Mouse (Mus musculus) lung, postnatal 0 days (tissue): ENCODE results near the gene Cfap61. TPM values are rescaled to one million over a fixed set of nuclear protein-coding genes. Genes with fewer than 3 reads are reported as not detected.

Source experiments
- ATAC-seq: fragments of 200-750 bp; cut with Nextera tagmentation; 2 replicates; pipeline ENCODE4 v1.8.0; 2017; ENCODE audit warnings: moderate library complexity
- DNase-seq: peaks from one replicate; pipeline ENCODE4 v3.0.0-alpha.2; 2016; ENCODE audit warnings: low spot score
- H3K27ac ChIP-seq: fragments of 300-500 bp; sonication (generic); 2 replicates; pipeline ENCODE4 v1.5.1; 2014; ENCODE audit warnings: antibody characterized with exemption, mild to moderate bottlenecking, low read length, mixed read lengths
- H3K27me3 ChIP-seq: fragments of 300-500 bp; sonication (generic); replicated peaks from 2 replicates; pipeline ENCODE4 v1.6.1; 2014; ENCODE audit warnings: low read length, mixed read lengths; ENCODE audit not compliant: insufficient read depth
- H3K36me3 ChIP-seq: fragments of 300-500 bp; sonication (generic); 2 replicates; pipeline ENCODE4 v1.6.1; 2014; ENCODE audit warnings: low read length, mixed read lengths; ENCODE audit not compliant: insufficient read depth
- H3K4me1 ChIP-seq: fragments of 300-500 bp; sonication (generic); 2 replicates; pipeline ENCODE4 v1.6.1; 2014; ENCODE audit warnings: antibody characterized with exemption, low read depth, low read length, mixed read lengths; ENCODE audit not compliant: insufficient read depth
- H3K4me2 ChIP-seq: fragments of 300-500 bp; sonication (generic); replicated peaks from 2 replicates; pipeline ENCODE4 v1.6.1; 2014; ENCODE audit warnings: low read depth, mild to moderate bottlenecking, low read length, moderate library complexity, mixed read lengths
- H3K4me3 ChIP-seq: fragments of 300-500 bp; sonication (generic); 2 replicates; pipeline ENCODE4 v1.5.1; 2014; ENCODE audit warnings: low read depth, low read length
- H3K9ac ChIP-seq: fragments of 300-500 bp; sonication (generic); replicated peaks from 2 replicates; pipeline ENCODE4 v1.6.1; 2014; ENCODE audit warnings: low read depth, mild to moderate bottlenecking
- H3K9me3 ChIP-seq: fragments of 300-500 bp; sonication (generic); 2 replicates; pipeline ENCODE4 v1.6.1; 2016; ENCODE audit warnings: low read length, mixed read lengths
- CTCF ChIP-seq: IDR thresholded peaks from 2 replicates; pipeline ENCODE4 v1.5.1; 2016; ENCODE audit warnings: antibody characterized with exemption, mild to moderate bottlenecking
- EP300 ChIP-seq: IDR thresholded peaks from 2 replicates; pipeline ENCODE4 v1.6.1; 2016; ENCODE audit warnings: antibody characterized with exemption, mild to moderate bottlenecking, control low read depth
- WGBS: fragments of 180-500 bp; shearing (Covaris S2); extraction: QIAGEN DNeasy Blood & Tissue Kit; methylation state at CpG from one replicate; pipeline ENCODE4 v1.1.7; 2014; 5-methylcytosine and 5-hydroxymethylcytosine counted together
- polyA plus RNA-seq: library from polyadenylated mRNA; unstranded; fragments of >200 nt; fragmentation: Nextera tagmentation; extraction: Ambion mirVana; gene quantifications from 2 replicates; pipeline ENCODE4 v1.2.1, GENCODE M21; 2015

The Cfap61 gene
- polyA plus RNA-seq, 1 experiment from 2014 or later: 4.9 TPM

DNA sequence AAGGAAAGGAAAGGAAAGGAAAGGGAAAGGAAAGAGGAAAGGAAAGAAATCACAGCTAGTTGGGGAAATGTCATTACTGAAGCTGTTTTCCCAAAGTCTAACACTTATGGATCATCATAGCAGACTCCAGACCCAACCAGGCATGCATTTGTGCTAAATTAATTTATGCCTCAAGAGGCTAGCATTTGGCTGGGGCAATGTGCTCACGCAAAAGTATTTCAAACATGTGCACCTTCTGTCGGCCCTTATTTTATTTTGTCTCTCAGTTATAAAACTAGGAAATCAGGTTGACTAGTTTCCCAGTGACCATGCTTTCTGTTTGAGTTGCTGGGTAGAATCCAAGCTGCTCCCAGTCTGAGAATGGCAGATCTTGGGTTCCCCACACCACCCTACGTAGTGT is 168.0 kb downstream of the Cfap61 start:
- DNase-seq (no peak), ATAC-seq (no peak)
- TF ChIP-seq CTCF (no peak), EP300 (no peak)
- Histone ChIP-seq H3K4me3 (no peak overlapping the region), H3K4me2 (no peak overlapping the region), H3K27me3 (no peaks in the 10 kb centered on the region), H3K9me3 (no peaks in the 10 kb centered on the region), H3K4me1 (no peaks in the 10 kb centered on the region), H3K9ac (no peak overlapping the region), H3K27ac (no peak overlapping the region), H3K36me3 (no peaks in the 10 kb centered on the region)
- whole genome bisulfite sequencing: 83% methylated on average over 3 of the region's 3 CpGs

DNA sequence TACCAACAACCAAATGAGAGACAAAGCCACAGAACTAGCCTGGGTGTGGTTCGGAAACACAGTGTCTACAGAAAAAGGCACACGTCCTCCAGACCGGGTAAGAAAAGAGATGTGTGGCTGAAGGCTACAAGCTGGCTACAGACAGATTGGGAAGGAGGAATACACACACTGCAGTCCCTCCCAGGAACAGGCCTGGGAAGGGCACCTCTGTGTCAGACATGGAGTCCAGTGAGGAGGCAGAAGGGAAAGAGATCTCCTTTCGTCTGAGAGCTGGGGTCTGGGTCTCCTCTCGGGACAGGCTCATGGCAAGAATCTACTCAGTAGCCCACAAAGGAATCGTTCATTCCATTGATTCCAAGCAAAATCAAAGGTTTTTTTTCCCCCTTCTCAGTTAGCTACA is 170.8 kb downstream of the Cfap61 start:
- DNase-seq (no peak), ATAC-seq (no peak)
- Histone ChIP-seq H3K4me1 (no peaks in the 10 kb centered on the region), H3K27me3 (no peaks in the 10 kb centered on the region), H3K4me3 (no peak overlapping the region), H3K4me2 (no peak overlapping the region), H3K36me3 (no peaks in the 10 kb centered on the region), H3K9ac (no peak overlapping the region), H3K27ac (no peak overlapping the region), H3K9me3 (no peaks in the 10 kb centered on the region)
- WGBS: 66% methylated on average over 6 of the region's 6 CpGs
- TF ChIP-seq CTCF (no peak), EP300 (no peak)

DNA sequence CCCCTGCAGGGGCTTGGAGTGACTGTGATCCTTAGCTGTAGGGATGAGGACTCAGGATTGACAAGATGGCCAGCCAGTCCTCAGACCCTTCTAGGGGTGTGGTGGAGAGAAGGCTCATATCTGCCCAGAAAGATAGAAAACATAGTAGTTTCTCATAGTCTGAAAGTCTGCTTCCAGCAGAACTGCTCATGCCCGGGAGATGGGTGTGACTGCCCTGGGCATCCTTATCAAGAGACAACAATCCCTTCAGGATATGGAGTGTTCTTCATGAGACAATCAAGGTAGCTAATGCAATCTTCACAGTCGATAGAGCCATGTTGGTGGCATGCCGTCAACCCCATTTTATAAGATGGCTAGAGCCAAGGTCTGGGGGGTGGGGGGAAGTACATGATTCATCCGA is 173.4 kb downstream of the Cfap61 start:
- H3K27ac ChIP-seq: no peak overlapping the region

DNA sequence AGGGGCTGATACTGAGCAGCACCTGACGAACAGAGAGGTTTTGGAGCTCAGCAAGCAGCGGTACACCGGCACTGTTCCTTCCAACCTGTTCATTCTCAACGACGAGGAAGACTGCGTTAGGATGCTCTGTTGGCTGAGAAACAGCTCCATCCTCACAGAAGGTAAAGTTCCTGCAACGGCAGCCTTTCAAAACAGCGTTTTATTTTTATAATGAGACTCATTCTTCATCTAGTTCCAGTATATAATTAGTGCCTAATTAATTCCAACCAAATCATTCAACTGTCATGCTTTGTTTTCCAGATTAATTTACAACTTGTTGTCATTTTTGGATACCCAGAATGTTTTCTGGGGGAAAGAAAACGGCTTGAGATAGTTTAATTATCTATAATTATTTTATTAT is 175.3 kb downstream of the Cfap61 start:
- H3K4me1 ChIP-seq: no peaks in the 10 kb centered on the region
- DNase-seq: no peak
- H3K4me2 ChIP-seq: no peak overlapping the region
- H3K36me3 ChIP-seq: no peaks in the 10 kb centered on the region
- no peaks in the 10 kb centered on the region for H3K9me3 ChIP-seq
- no peak overlapping the region for H3K4me3 ChIP-seq
- no peak overlapping the region for H3K27ac ChIP-seq
- no peaks in the 10 kb centered on the region for H3K27me3 ChIP-seq
- H3K9ac ChIP-seq: no peak overlapping the region
- TF ChIP-seq CTCF (no peak), EP300 (no peak)
- no peak for ATAC-seq
- WGBS: 80% methylated on average over 9 of the region's 9 CpGs

More for the DNA sequence above, 173.4 kb downstream of the Cfap61 start:
- WGBS: 83% methylated on average over 4 of the region's 4 CpGs
- no peak for TF ChIP-seq CTCF
- no peak for TF ChIP-seq EP300
- DNase-seq (no peak), ATAC-seq (no peak)
- Histone ChIP-seq H3K4me2 (no peak overlapping the region), H3K9ac (no peak overlapping the region), H3K4me1 (no peaks in the 10 kb centered on the region), H3K9me3 (no peaks in the 10 kb centered on the region), H3K27me3 (no peaks in the 10 kb centered on the region), H3K4me3 (no peak overlapping the region), H3K36me3 (no peaks in the 10 kb centered on the region)

DNA sequence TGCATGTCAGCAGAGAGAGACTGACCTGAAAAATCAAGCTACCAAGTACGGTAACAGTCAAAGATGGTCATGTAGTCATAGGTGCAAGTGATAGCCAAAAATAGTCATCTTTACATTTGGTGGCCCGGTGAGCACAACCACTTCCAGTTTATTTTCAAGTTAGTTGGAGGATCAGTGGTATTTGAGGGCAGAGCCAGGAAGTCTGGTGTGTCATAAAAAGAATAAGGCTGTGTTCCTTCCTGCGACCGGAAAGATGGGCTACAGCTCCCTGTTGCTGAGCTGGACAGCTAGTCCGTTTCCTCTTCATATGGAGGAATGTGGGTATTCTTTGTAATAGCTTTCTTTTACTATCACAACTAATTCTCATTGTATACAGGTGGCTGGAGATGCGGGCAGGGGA is 181.7 kb downstream of the Cfap61 start:
- ATAC-seq: no peak
- no peak for DNase-seq
- WGBS: 69% methylated on average over 6 of the region's 6 CpGs
- Histone ChIP-seq H3K27ac (no peak overlapping the region), H3K9ac (no peak overlapping the region), H3K9me3 (no peaks in the 10 kb centered on the region), H3K4me3 (no peak overlapping the region), H3K4me2 (no peak overlapping the region), H3K36me3 (no peaks in the 10 kb centered on the region), H3K4me1 (no peaks in the 10 kb centered on the region), H3K27me3 (no peaks in the 10 kb centered on the region)
- TF ChIP-seq CTCF (no peak), EP300 (no peak)

DNA sequence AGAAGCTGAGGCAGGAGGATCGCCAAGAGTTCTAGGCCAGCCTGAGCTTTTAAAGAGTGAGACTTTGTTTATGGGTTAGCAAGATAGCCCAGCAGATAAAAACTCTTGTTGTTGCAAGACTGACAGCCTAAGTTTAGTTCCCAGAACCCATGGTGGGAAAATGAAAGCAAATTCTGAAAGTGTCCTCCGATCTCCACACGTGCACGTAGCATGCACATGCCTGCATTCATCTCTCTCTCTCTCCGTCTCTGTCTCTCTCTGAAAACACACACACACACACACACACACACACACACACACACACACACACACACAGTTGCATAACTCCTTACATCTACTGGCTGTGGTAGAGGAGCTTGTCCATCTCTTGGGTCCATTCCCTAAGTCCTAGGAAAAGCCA is 182.1 kb downstream of the Cfap61 start:
- DNase-seq (no peak), ATAC-seq (no peak)
- Histone ChIP-seq H3K36me3 (no peaks in the 10 kb centered on the region), H3K9me3 (no peaks in the 10 kb centered on the region), H3K9ac (no peak overlapping the region), H3K4me2 (no peak overlapping the region), H3K4me1 (no peaks in the 10 kb centered on the region), H3K27me3 (no peaks in the 10 kb centered on the region), H3K4me3 (no peak overlapping the region), H3K27ac (no peak overlapping the region)
- 87% methylated on average over 5 of the region's 5 CpGs for WGBS
- TF ChIP-seq EP300: no peak
- TF ChIP-seq CTCF: no peak
